Mouse (Mus musculus): Measurements from ENCODE around the gene Xbp1.

Gene Xbp1

GRCm38 (mm10) chr11:5571856-5572255, 51.4 kb downstream of the Xbp1 start:
- DNase-seq (ENCODE audit: low spot score in 2 of 2), result no peak

- no peak for DNase-seq (ENCODE audit: low spot score in 2 of 2)
These were observed 53.4 kb downstream of the Xbp1 start for GRCm38 (mm10) chr11:5573821-5574220.

GRCm38 (mm10) chr11:5575046-5575445, 54.6 kb downstream of the Xbp1 start:
- no peak for DNase-seq (ENCODE audit: low spot score in 2 of 2)

Data from cerebellum, postnatal 4 days (tissue).